Mouse (Mus musculus): Measurements from ENCODE around the gene Vmn1r4. TPM values are rescaled to one million over a fixed set of nuclear protein-coding genes. Genes with fewer than 3 reads are reported as not detected.

Gene Vmn1r4
- polyA plus RNA-seq, 1 experiment, result 0.02 TPM

DNA sequence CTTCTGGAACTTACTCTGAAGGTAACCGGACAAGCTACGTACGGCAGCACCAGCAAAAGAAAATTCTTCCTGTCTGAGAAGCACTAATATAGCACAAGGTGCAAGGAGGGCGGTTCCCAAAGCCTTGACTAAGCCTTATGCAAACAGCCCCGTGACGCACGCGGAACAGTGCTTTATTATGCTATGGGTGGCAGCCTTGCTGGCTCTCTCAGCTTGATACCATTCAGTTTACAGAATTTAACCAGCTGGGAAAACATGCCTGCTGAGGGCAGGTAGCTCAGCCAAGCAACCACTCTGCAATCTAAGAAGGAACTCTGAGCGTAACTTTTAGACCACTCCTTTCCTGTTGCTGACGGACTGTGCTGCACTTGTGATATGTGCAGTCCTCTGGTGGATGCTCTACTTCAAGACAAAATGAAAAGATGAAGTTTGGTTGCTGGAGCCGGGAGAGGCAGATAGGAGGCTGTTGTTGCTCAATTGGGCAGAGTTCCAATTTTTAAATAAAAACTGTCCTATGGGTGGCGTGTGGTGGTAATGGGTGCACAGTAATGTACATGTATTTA lies 21.9 kb upstream of the Vmn1r4 start:
- no peak for TF ChIP-seq POLR2AphosphoS2 (IDR thresholded peaks at IDR 0.05; ENCODE audit: insufficient read length, low read depth)
- TF ChIP-seq TCF12 (IDR thresholded peaks at IDR 0.05; ENCODE audit: insufficient read depth, poor library complexity, severe bottlenecking), result no peak
- no peak for TF ChIP-seq MAX (IDR thresholded peaks at IDR 0.05; ENCODE audit: low read depth)
- no peak for TF ChIP-seq MYOG (IDR thresholded peaks at IDR 0.05; ENCODE audit: control insufficient read depth in 1 of 3, insufficient read depth in 1 of 3, insufficient read length in 2 of 3, low read depth in 2 of 3)
- TF ChIP-seq SRF (IDR thresholded peaks at IDR 0.05; ENCODE audit: control insufficient read depth, insufficient read length, low read depth), result no peak
- Histone ChIP-seq H3ac (ENCODE audit: control insufficient read depth, insufficient read length) (no peak overlapping the region), H3K4me2 (ENCODE audit: low read depth) (no peak overlapping the region), H3K4me3 (no peak overlapping the region), H3K27me3 (ENCODE audit: control insufficient read depth, insufficient read depth, insufficient read length) (no peaks in the 10 kb centered on the region), H3K79me2 (ENCODE audit: control insufficient read depth, insufficient read depth) (peaks cover 3% of the 10 kb centered on the region), H3K36me3 (ENCODE audit: control insufficient read depth, insufficient read depth) (no peaks in the 10 kb centered on the region)

- Histone ChIP-seq H3K79me2 (ENCODE audit: control insufficient read depth, insufficient read depth) (peaks cover 3% of the 10 kb centered on the region), H3K36me3 (ENCODE audit: control insufficient read depth, insufficient read depth) (no peaks in the 10 kb centered on the region), H3K4me2 (ENCODE audit: low read depth) (no peak overlapping the region), H3K27me3 (ENCODE audit: control insufficient read depth, insufficient read depth, insufficient read length) (no peaks in the 10 kb centered on the region), H3ac (ENCODE audit: control insufficient read depth, insufficient read length) (no peak overlapping the region), H3K4me3 (no peak overlapping the region)
- TF ChIP-seq E2F4 (IDR thresholded peaks at IDR 0.05; ENCODE audit: insufficient read depth), result no peak
- no peak for TF ChIP-seq TCF3 (IDR thresholded peaks at IDR 0.05; ENCODE audit: insufficient read length, low read depth)
- no peak for TF ChIP-seq USF1 (IDR thresholded peaks at IDR 0.05; ENCODE audit: low read depth)
- TF ChIP-seq MAX (IDR thresholded peaks at IDR 0.05; ENCODE audit: low read depth), result no peak
- no peak for TF ChIP-seq POLR2AphosphoS2 (IDR thresholded peaks at IDR 0.05; ENCODE audit: insufficient read length, low read depth)
- TF ChIP-seq POLR2A (IDR thresholded peaks at IDR 0.05; ENCODE audit: insufficient read length, low read depth), result no peak
- TF ChIP-seq MYOD1 (IDR thresholded peaks at IDR 0.05; ENCODE audit: control insufficient read depth in 1 of 3, insufficient read length in 2 of 3, low read depth in 2 of 3), result no peak
- no peak for TF ChIP-seq SRF (IDR thresholded peaks at IDR 0.05; ENCODE audit: control insufficient read depth, insufficient read length, low read depth)
- TF ChIP-seq MYOG (IDR thresholded peaks at IDR 0.05; ENCODE audit: control insufficient read depth in 1 of 3, insufficient read depth in 1 of 3, insufficient read length in 2 of 3, low read depth in 2 of 3), result no peak
- TF ChIP-seq REST (IDR thresholded peaks at IDR 0.05; ENCODE audit: insufficient read depth, insufficient read length), result no peak
- no peak for TF ChIP-seq TCF12 (IDR thresholded peaks at IDR 0.05; ENCODE audit: insufficient read depth, poor library complexity, severe bottlenecking)
- no peak for TF ChIP-seq CEBPB (IDR thresholded peaks at IDR 0.05; ENCODE audit: insufficient read depth, poor library complexity, severe bottlenecking)
These were observed 21.0 kb upstream of the Vmn1r4 start for GRCm38 (mm10) chr6:56902606-56903520.

DNA sequence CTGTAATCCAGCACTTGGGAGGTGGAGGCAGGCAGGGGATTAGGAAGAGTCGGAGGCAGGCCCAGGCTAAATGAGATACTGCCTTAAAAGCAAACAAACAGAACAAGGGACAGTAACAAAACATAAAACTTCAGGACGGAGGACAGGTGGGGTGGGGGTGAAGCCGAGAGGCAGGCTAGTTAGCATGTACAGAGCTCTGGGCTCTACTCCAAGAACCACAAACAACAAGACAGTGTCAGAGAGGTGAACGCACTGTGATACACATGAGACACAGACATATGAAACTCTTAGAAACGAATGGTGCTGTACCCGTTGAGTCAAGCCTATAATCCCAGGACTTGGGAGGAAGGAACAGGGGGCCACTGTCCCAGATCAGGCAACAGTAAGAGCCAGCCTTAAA lies 20.0 kb upstream of the Vmn1r4 start:
- no peak for TF ChIP-seq MYOD1 (IDR thresholded peaks at IDR 0.05; ENCODE audit: control insufficient read depth in 1 of 3, insufficient read length in 2 of 3, low read depth in 2 of 3)
- no peak for TF ChIP-seq TCF12 (IDR thresholded peaks at IDR 0.05; ENCODE audit: insufficient read depth, poor library complexity, severe bottlenecking)
- TF ChIP-seq REST (IDR thresholded peaks at IDR 0.05; ENCODE audit: insufficient read depth, insufficient read length), result no peak
- no peak for TF ChIP-seq POLR2AphosphoS2 (IDR thresholded peaks at IDR 0.05; ENCODE audit: insufficient read length, low read depth)
- no peak for TF ChIP-seq MAX (IDR thresholded peaks at IDR 0.05; ENCODE audit: low read depth)
- TF ChIP-seq SRF (IDR thresholded peaks at IDR 0.05; ENCODE audit: control insufficient read depth, insufficient read length, low read depth), result no peak
- TF ChIP-seq TCF3 (IDR thresholded peaks at IDR 0.05; ENCODE audit: insufficient read length, low read depth), result no peak
- no peak for TF ChIP-seq POLR2A (IDR thresholded peaks at IDR 0.05; ENCODE audit: insufficient read length, low read depth)
- no peak for TF ChIP-seq MYOG (IDR thresholded peaks at IDR 0.05; ENCODE audit: control insufficient read depth in 1 of 3, insufficient read depth in 1 of 3, insufficient read length in 2 of 3, low read depth in 2 of 3)
- no peak for TF ChIP-seq E2F4 (IDR thresholded peaks at IDR 0.05; ENCODE audit: insufficient read depth)
- no peak for TF ChIP-seq USF1 (IDR thresholded peaks at IDR 0.05; ENCODE audit: low read depth)
- no peak for TF ChIP-seq CEBPB (IDR thresholded peaks at IDR 0.05; ENCODE audit: insufficient read depth, poor library complexity, severe bottlenecking)
- Histone ChIP-seq H3ac (ENCODE audit: control insufficient read depth, insufficient read length) (no peak overlapping the region), H3K27me3 (ENCODE audit: control insufficient read depth, insufficient read depth, insufficient read length) (no peaks in the 10 kb centered on the region), H3K36me3 (ENCODE audit: control insufficient read depth, insufficient read depth) (no peaks in the 10 kb centered on the region), H3K4me3 (no peak overlapping the region), H3K4me2 (ENCODE audit: low read depth) (peak overlapping the region; percentile 43), H3K79me2 (ENCODE audit: control insufficient read depth, insufficient read depth) (peaks cover 3% of the 10 kb centered on the region)

- Histone ChIP-seq H3K79me2 (ENCODE audit: control insufficient read depth, insufficient read depth) (peaks cover 3% of the 10 kb centered on the region), H3K27me3 (ENCODE audit: control insufficient read depth, insufficient read depth, insufficient read length) (no peaks in the 10 kb centered on the region), H3K36me3 (ENCODE audit: control insufficient read depth, insufficient read depth) (no peaks in the 10 kb centered on the region), H3ac (ENCODE audit: control insufficient read depth, insufficient read length) (no peak overlapping the region), H3K4me3 (no peak overlapping the region), H3K4me2 (ENCODE audit: low read depth) (peak overlapping the region; percentile 43)
- TF ChIP-seq TCF12 (IDR thresholded peaks at IDR 0.05; ENCODE audit: insufficient read depth, poor library complexity, severe bottlenecking) (no peak), REST (IDR thresholded peaks at IDR 0.05; ENCODE audit: insufficient read depth, insufficient read length) (no peak), CEBPB (IDR thresholded peaks at IDR 0.05; ENCODE audit: insufficient read depth, poor library complexity, severe bottlenecking) (no peak), E2F4 (IDR thresholded peaks at IDR 0.05; ENCODE audit: insufficient read depth) (no peak), POLR2AphosphoS2 (IDR thresholded peaks at IDR 0.05; ENCODE audit: insufficient read length, low read depth) (no peak), USF1 (IDR thresholded peaks at IDR 0.05; ENCODE audit: low read depth) (no peak), POLR2A (IDR thresholded peaks at IDR 0.05; ENCODE audit: insufficient read length, low read depth) (no peak), MYOG (IDR thresholded peaks at IDR 0.05; ENCODE audit: control insufficient read depth in 1 of 3, insufficient read depth in 1 of 3, insufficient read length in 2 of 3, low read depth in 2 of 3) (no peak), MYOD1 (IDR thresholded peaks at IDR 0.05; ENCODE audit: control insufficient read depth in 1 of 3, insufficient read length in 2 of 3, low read depth in 2 of 3) (no peak), SRF (IDR thresholded peaks at IDR 0.05; ENCODE audit: control insufficient read depth, insufficient read length, low read depth) (no peak), MAX (IDR thresholded peaks at IDR 0.05; ENCODE audit: low read depth) (no peak), TCF3 (IDR thresholded peaks at IDR 0.05; ENCODE audit: insufficient read length, low read depth) (no peak)
These were observed 19.5 kb upstream of the Vmn1r4 start for GRCm38 (mm10) chr6:56904330-56904729.

Data from myocyte (in vitro differentiated cells).